Mouse (Mus musculus) ES-E14 (cell line): ENCODE measurements around the gene Adh6a. TPM values are rescaled to one million over a fixed set of nuclear protein-coding genes. Genes with fewer than 3 reads are reported as not detected.

Experiments
- DNase-seq: peaks from one replicate; pipeline ENCODE4 v3.0.0-alpha.2; 2013; ENCODE audit warnings: low read depth, low spot score
- H3K27ac ChIP-seq: 2 replicates; pipeline ENCODE4 v1.5.1; 2012; ENCODE audit warnings: low read depth, mild to moderate bottlenecking, low read length, moderate library complexity, mixed read lengths; ENCODE audit not compliant: poor library complexity, insufficient read depth, severe bottlenecking
- H3K36me3 ChIP-seq: 2 replicates; pipeline ENCODE4 v1.6.1; 2012; ENCODE audit warnings: mild to moderate bottlenecking, low read length, moderate library complexity, mixed read lengths; ENCODE audit not compliant: control insufficient read depth, poor library complexity, insufficient read depth, severe bottlenecking
- H3K4me1 ChIP-seq, 2 experiments: fragments of 150-350 bp in 1 of 2; sonication (generic) in 1 of 2; 2 replicates each; pipeline ENCODE4 v1.6.1; 2012; ENCODE audit warnings: low read length in 2 of 2, mild to moderate bottlenecking in 1 of 2, mixed read lengths in 1 of 2; ENCODE audit not compliant: control insufficient read depth in 2 of 2, insufficient read depth in 2 of 2, poor library complexity in 1 of 2
- H3K4me3 ChIP-seq, 2 experiments: fragments of 150-350 bp in 1 of 2; sonication (generic) in 1 of 2; 2 replicates each; pipeline ENCODE4 v1.5.1; 2012; ENCODE audit warnings: low read length in 2 of 2, low read depth in 1 of 2, mild to moderate bottlenecking in 1 of 2, mixed read lengths in 1 of 2; ENCODE audit not compliant: insufficient read depth in 1 of 2, poor library complexity in 1 of 2, severe bottlenecking in 1 of 2
- H3K9ac ChIP-seq: 2 replicates; pipeline ENCODE4 v1.6.1; 2012; ENCODE audit warnings: low read depth, mild to moderate bottlenecking, low read length, mixed read lengths; ENCODE audit not compliant: poor library complexity, insufficient read depth, severe bottlenecking
- H3K9me3 ChIP-seq: fragments of 150-350 bp; sonication (generic); 2 replicates; pipeline ENCODE4 v1.6.1; 2012; ENCODE audit warnings: low read depth, mild to moderate bottlenecking, low read length; ENCODE audit not compliant: control insufficient read depth, insufficient read depth
- CHD2 ChIP-seq: IDR thresholded peaks from 2 replicates; pipeline ENCODE4 v1.6.1; 2014; ENCODE audit warnings: mild to moderate bottlenecking, low read depth, low read length, inconsistent platforms
- HCFC1 ChIP-seq: IDR thresholded peaks from 2 replicates; pipeline ENCODE4 v1.6.1; 2012; ENCODE audit warnings: low read length, inconsistent platforms, borderline replicate concordance; ENCODE audit not compliant: insufficient read depth
- MAFK ChIP-seq: IDR thresholded peaks from 2 replicates; pipeline ENCODE4 v1.6.1; 2014; ENCODE audit warnings: mild to moderate bottlenecking, low read depth, low read length, inconsistent platforms; ENCODE audit not compliant: insufficient read depth
- ZC3H11A ChIP-seq: IDR thresholded peaks from 2 replicates; pipeline ENCODE4 v1.6.1; 2012; ENCODE audit warnings: low read depth, mild to moderate bottlenecking, inconsistent platforms, low read length, borderline replicate concordance
- ZNF384 ChIP-seq: IDR thresholded peaks from 2 replicates; pipeline ENCODE4 v1.6.1; 2012; ENCODE audit warnings: low read depth, low read length, inconsistent platforms
- in situ Hi-C, 2 experiments: fragments of 600-800 bp; cut with MboI; formaldehyde crosslinking; loops; one replicate each; pipeline ENCODE4 v1.15.1; 2025; ENCODE audit warnings: low sequenced_read_pairs in 2 of 2, inconsistent platforms in 1 of 2; ENCODE audit not compliant: unreplicated experiment in 2 of 2
- total RNA-seq: library from RNA; depleted of rRNA; stranded (reverse); fragments of 300-350 nt; gene quantifications from 2 replicates; pipeline ENCODE4 v1.2.3, GENCODE M21; 2012

Gene Adh6a
- total RNA-seq, 1 experiment = not detected

- in situ Hi-C loops = no loop called here
- TF ChIP-seq MAFK (no peak), ZC3H11A (no peak), HCFC1 (no peak), CHD2 (no peak), ZNF384 (no peak)
Observed at GRCm38 (mm10) chr3:138309910-138310309, 3.2 kb upstream of the Adh6a start.

GRCm38 (mm10) chr3:138311015-138311414 is 2.1 kb upstream of the Adh6a start:
- Histone ChIP-seq H3K4me1 (no peaks in the 10 kb centered on the region), H3K4me3 (no peak overlapping the region), H3K9ac (no peak overlapping the region), H3K27ac (no peak overlapping the region), H3K36me3 (no peaks in the 10 kb centered on the region), H3K9me3 (no peaks in the 10 kb centered on the region)
- no peak for DNase-seq
- in situ Hi-C loops = no loop called here
- TF ChIP-seq MAFK (no peak), ZC3H11A (no peak)

More at GRCm38 (mm10) chr3:138309910-138310309, 3.2 kb upstream of the Adh6a start:
- no peak overlapping the region for H3K4me3 ChIP-seq
- no peaks in the 10 kb centered on the region for H3K36me3 ChIP-seq
- no peaks in the 10 kb centered on the region for H3K9me3 ChIP-seq
- no peak overlapping the region for H3K9ac ChIP-seq
- H3K4me1 ChIP-seq = 0 out of 4 replicates have a peak, but pooled peaks cover 0 to under 1% of the 10 kb centered on the region in 2 experiments
- H3K27ac ChIP-seq = no peak overlapping the region
- no peak for DNase-seq

- no peak for TF ChIP-seq ZNF384
- no peak for TF ChIP-seq CHD2
- TF ChIP-seq MAFK = no peak
- no peak for TF ChIP-seq HCFC1
- TF ChIP-seq ZC3H11A = no peak
- Histone ChIP-seq H3K4me3 (no peak overlapping the region), H3K27ac (no peak overlapping the region), H3K9me3 (no peaks in the 10 kb centered on the region), H3K9ac (no peak overlapping the region), H3K4me1 (no peaks in the 10 kb centered on the region), H3K36me3 (no peaks in the 10 kb centered on the region)
- in situ Hi-C loops = no loop called here
- no peak for DNase-seq
Observed at GRCm38 (mm10) chr3:138316908-138317472, 3.9 kb downstream of the Adh6a start.

- Histone ChIP-seq H3K9ac (no peak overlapping the region), H3K27ac (no peak overlapping the region), H3K36me3 (no peaks in the 10 kb centered on the region), H3K4me1 (no peaks in the 10 kb centered on the region), H3K4me3 (no peak overlapping the region), H3K9me3 (no peaks in the 10 kb centered on the region)
- TF ChIP-seq MAFK (no peak), CHD2 (no peak), ZC3H11A (no peak), HCFC1 (no peak), ZNF384 (no peak)
- DNase-seq = no peak
- in situ Hi-C loops = no loop called here
Observed at GRCm38 (mm10) chr3:138325001-138325400, 11.9 kb downstream of the Adh6a start.

GRCm38 (mm10) chr3:138325466-138325865 is 12.4 kb downstream of the Adh6a start:
- H3K27ac ChIP-seq = no peak overlapping the region
- in situ Hi-C loops = no loop called here
- DNase-seq = no peak
- H3K4me1 ChIP-seq = no peaks in the 10 kb centered on the region
- H3K4me3 ChIP-seq = no peak overlapping the region
- H3K36me3 ChIP-seq = no peaks in the 10 kb centered on the region
- H3K9me3 ChIP-seq = no peaks in the 10 kb centered on the region
- TF ChIP-seq CHD2 = no peak
- H3K9ac ChIP-seq = no peak overlapping the region
